Mouse (Mus musculus): ENCODE results near the gene Pate3. TPM values are rescaled to one million over a fixed set of nuclear protein-coding genes. Genes with fewer than 3 reads are reported as not detected.
"Not testable (repeated sequence)": the region's sequence is repeated elsewhere in the genome, so short reads cannot be mapped to it uniquely, and the experiment has no call there.

Gene Pate3
- total RNA-seq (2015; ENCODE audit: low replicate concordance), result not detected in 2 replicates
- total RNA-seq (2017; ENCODE audit: low replicate concordance), result not detected in 2 replicates

DNA sequence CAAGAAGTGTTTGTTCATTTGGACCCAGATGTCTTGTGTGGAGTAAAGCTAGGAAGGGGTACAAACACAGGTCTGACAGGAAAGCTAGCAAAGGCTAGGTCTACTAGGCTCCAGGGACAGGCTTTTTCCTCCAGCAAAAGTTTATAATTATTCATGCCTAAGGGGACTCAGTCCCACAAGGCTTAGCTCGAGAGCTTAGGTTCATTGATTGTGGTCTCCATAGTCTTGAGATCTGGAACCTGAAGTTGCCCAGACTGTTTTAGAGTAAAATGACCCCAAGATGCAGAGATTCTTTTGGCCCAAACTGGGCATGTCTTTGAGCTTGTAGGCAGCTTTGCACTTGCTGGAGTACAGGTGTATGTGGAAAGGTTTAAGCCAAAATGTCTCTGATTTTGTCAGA is at the start of gene Pate3:
TSS of gene Pate3 (minus strand) at position 101 of the 400 bp plus-strand sequence.
- no peak for ATAC-seq (replicated peaks; ENCODE audit: low FRiP score, poor library complexity, severe bottlenecking)

DNA sequence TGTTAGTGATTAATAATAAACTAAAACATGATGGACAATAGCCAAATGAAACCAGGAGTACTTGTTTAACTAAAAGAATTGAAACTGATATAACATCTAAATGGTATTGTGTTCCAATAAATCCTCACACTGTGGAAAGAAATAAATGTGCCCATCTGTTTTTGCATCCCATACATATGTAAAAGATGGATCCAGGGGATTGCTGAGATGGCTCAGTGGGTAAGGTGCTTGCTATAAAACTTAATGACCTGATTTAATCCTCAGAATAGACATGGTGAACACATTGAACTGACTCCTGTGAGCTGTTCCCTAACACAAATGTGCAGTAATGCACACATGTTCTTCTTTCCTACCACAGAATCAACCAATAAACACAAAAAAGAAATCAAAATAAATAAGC is 43.9 kb upstream of the Pate3 start:
- no peak for ATAC-seq (replicated peaks; ENCODE audit: low FRiP score, poor library complexity, severe bottlenecking)

DNA sequence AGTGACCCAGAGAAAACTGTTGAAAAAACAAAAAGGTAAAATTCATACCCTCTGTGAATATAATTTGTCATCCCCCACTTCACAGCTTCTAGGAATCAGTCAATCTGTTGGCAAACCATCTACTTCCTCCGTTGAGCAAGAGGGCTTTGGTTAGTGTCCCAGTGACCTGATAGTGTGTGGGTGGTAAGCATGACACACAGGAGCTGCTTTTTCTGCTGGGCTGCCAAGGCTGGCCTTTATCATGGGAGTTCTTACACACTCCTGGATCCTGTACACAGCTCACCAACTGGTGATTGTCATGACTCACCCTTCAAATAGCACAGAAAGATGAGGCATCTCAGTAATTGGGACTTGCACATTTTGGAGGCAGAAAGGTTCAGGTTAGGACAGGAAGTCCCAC is 39.0 kb upstream of the Pate3 start, which contains the start of gene Pate1:
TSS of gene Pate1 (minus strand) at position 378 of the 400 bp plus-strand sequence.
- ATAC-seq (replicated peaks; ENCODE audit: low FRiP score, poor library complexity, severe bottlenecking), result no peak

DNA sequence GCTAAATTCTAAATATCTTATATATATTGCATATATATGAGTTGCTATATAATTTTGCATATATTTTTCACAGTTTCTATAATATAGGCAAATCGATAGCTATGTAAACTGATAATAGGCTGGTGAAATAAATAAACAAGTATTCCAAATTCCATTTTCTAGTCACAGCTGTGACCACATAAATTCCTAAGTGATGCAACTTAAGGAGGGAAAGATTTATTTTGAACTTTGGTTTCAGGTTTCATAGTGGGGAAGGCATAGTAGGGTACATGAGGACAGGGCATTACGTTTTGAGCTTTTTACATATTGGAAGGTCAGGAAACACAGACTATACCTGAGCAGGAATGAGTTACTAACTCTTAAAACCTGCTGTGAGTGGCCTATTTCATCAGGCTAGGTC is 25.6 kb upstream of the Pate3 start:
- ATAC-seq (replicated peaks; ENCODE audit: low FRiP score, poor library complexity, severe bottlenecking), result no peak

DNA sequence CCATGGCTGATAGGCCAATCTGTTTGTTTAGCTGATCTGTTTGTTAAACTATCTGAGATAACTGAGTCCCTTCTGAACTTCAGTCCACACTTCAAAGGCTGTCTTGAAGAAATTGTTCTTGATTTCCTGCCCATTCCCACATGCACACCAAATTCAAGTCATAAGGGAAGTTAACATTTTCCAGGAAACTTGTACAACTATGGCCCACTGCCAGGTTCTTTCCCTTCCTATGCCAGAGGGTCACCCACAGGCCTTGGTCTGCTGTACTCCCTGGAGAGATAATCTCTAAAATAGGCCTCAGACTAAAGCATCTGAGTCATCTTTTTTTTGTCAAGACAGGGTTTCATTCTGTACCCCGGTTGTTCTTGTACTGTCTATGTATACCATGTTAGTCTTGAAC is 15.0 kb downstream of the Pate3 start:
- ATAC-seq (replicated peaks; ENCODE audit: low FRiP score, poor library complexity, severe bottlenecking), result no peak

DNA sequence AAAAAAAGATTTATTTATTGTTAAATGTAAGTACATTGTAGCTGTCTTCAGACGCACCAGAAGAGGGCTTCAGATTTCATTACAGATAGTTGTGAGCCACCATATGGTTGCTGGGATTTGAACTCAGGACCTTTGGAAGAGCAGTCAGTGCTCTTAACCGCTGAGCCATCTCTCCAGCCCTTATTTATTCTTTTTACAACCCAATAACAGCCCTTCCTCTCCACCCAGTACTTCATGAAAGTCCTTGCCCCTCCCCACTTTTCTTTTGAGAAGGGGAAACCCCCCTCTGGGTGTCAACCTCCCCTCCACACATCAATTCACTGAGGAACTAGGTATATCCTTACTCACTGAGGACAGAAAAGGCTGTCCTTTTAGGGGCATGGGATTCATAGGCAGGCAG is 31.2 kb downstream of the Pate3 start:
- ATAC-seq (replicated peaks; ENCODE audit: low FRiP score, poor library complexity, severe bottlenecking), result not testable (repeated sequence)

DNA sequence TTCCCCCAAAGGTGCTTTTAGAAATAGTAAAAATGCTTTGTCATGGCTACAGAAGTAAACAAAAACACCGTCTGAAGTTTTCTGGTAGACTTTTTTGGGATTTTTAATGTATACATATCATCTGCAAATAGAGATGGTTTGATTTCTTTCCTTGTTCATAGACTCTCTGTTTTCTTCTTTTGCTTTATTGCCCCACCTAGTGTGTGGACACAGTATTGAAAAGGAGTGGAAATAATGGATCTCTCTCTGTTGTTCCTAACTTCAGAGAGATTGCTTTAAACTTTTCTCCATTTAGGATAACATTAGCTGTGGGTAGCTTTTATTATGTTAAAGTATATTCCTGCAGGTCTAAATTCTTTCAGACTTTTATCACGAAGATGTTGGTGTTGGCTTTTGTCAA is 34.0 kb downstream of the Pate3 start:
- no peak for ATAC-seq (replicated peaks; ENCODE audit: low FRiP score, poor library complexity, severe bottlenecking)

DNA sequence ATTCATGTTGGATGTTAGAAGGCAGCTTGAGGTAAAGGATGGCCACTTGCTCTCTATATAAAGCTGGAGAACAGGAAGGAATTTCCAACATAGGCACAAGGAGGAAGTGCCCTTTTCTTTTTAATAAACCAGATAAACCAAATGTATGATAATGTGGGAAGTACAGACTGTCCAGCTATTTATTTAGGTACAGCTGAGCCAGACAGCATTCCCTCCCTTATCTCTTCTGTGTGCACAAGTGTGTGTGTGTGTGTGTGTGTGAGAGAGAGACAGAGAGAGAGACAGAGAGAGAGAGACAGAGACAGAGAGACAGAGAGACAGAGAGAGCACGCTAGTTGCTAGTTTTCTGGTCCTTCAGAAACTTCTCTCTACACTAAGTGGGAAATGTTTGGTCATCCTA is 36.2 kb downstream of the Pate3 start, which contains the start of gene Pate4:
TSS of gene Pate4 (minus strand) at position 101 of the 400 bp plus-strand sequence.
- ATAC-seq (replicated peaks; ENCODE audit: low FRiP score, poor library complexity, severe bottlenecking), result no peak

DNA sequence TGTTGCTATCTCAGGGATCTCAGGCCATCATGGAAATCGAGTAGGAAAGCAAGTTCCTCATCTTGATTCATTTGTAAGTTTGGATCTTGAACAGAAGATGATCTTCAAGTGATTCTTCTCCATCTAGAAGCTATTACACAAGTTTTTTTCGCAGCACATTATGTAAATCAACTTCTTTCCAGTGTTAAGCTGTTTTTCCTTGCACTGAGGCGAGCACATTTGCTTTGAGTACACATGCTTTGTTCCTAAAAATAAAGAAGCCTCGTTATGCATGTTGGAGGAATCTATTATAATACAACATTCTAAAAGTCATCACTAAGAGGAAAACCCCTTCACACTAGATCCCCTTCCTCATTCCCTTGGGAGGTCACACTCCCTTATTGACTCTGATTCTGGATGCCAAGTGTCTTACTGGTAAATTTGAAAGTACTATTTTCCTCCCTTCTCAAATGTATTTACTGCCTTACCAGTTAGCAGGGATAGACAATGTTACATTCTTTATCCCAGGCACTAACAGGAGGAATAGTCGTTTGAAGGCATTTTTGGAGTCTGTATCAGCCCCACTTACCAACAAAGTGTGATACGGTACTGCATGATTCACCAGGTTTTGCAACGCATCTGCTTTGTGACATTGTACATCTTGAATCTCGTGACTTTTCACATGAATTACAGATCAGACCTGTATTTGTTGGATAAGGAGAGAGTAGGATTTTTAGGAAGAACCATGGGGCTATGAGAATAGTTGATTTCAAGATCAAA is 40.2 kb downstream of the Pate3 start:
- no peak for ATAC-seq (replicated peaks; ENCODE audit: low FRiP score, poor library complexity, severe bottlenecking)

Other genes with a start within 250 kb of the Pate3 start
- gene Cdon, start 227.1 kb downstream of the Pate3 start, total RNA-seq (2015; ENCODE audit: low replicate concordance), result not detected in 2 replicates
- 1.1 TPM in 1 of 2 replicates, not detected in the other for gene Cdon, start 227.1 kb downstream of the Pate3 start, total RNA-seq (2017; ENCODE audit: low replicate concordance)
- not detected in 2 replicates for gene Gm1113, start 129.9 kb downstream of the Pate3 start, total RNA-seq (2015; ENCODE audit: low replicate concordance)
- not detected in 2 replicates for gene Gm1113, start 129.9 kb downstream of the Pate3 start, total RNA-seq (2017; ENCODE audit: low replicate concordance)
- gene Ddx25, start 89.7 kb downstream of the Pate3 start, total RNA-seq (2015; ENCODE audit: low replicate concordance), result under 0.01 TPM in 1 of 2 replicates, not detected in the other
- 0.23 TPM in 1 of 2 replicates, not detected in the other for gene Ddx25, start 89.7 kb downstream of the Pate3 start, total RNA-seq (2017; ENCODE audit: low replicate concordance)
- 7.9 and 10.1 TPM in 2 replicates for gene Pus3, start 89.6 kb downstream of the Pate3 start, total RNA-seq (2015; ENCODE audit: low replicate concordance)
- gene Pus3, start 89.6 kb downstream of the Pate3 start, total RNA-seq (2017; ENCODE audit: low replicate concordance), result 4.1 and 8.5 TPM in 2 replicates
- gene Pate2, start 77.9 kb downstream of the Pate3 start, total RNA-seq (2015; ENCODE audit: low replicate concordance), result not detected in 2 replicates
- gene Pate2, start 77.9 kb downstream of the Pate3 start, total RNA-seq (2017; ENCODE audit: low replicate concordance), result 0.53 and 3.1 TPM in 2 replicates
- gene Hyls1, start 77.8 kb downstream of the Pate3 start, total RNA-seq (2015; ENCODE audit: low replicate concordance), result 30.6 and 41.8 TPM in 2 replicates
- gene Hyls1, start 77.8 kb downstream of the Pate3 start, total RNA-seq (2017; ENCODE audit: low replicate concordance), result 28.7 and 37.7 TPM in 2 replicates
- not detected in 2 replicates for gene Pate4, start 36.3 kb downstream of the Pate3 start, total RNA-seq (2015; ENCODE audit: low replicate concordance)
- not detected in 2 replicates for gene Pate4, start 36.3 kb downstream of the Pate3 start, total RNA-seq (2017; ENCODE audit: low replicate concordance)
- not detected in 2 replicates for gene Pate1, start 39.2 kb upstream of the Pate3 start, total RNA-seq (2015; ENCODE audit: low replicate concordance)
- not detected in 2 replicates for gene Pate1, start 39.2 kb upstream of the Pate3 start, total RNA-seq (2017; ENCODE audit: low replicate concordance)
- not detected in 2 replicates for gene Gm17677, start 92.8 kb upstream of the Pate3 start, total RNA-seq (2015; ENCODE audit: low replicate concordance)
- gene Gm17677, start 92.8 kb upstream of the Pate3 start, total RNA-seq (2017; ENCODE audit: low replicate concordance), result not detected in 2 replicates
- not detected in 2 replicates for gene Gm17727, start 129.9 kb upstream of the Pate3 start, total RNA-seq (2015; ENCODE audit: low replicate concordance)
- gene Gm17727, start 129.9 kb upstream of the Pate3 start, total RNA-seq (2017; ENCODE audit: low replicate concordance), result not detected in 2 replicates
- not detected in 2 replicates for gene Gm27235, start 141.9 kb upstream of the Pate3 start, total RNA-seq (2015; ENCODE audit: low replicate concordance)
- not detected in 2 replicates for gene Gm27235, start 141.9 kb upstream of the Pate3 start, total RNA-seq (2017; ENCODE audit: low replicate concordance)
- not detected in 2 replicates for gene D730048I06Rik, start 141.9 kb upstream of the Pate3 start, total RNA-seq (2015; ENCODE audit: low replicate concordance)
- not detected in 2 replicates for gene D730048I06Rik, start 141.9 kb upstream of the Pate3 start, total RNA-seq (2017; ENCODE audit: low replicate concordance)
- not detected in 2 replicates for gene 9230110F15Rik, start 195.9 kb upstream of the Pate3 start, total RNA-seq (2015; ENCODE audit: low replicate concordance)
- not detected in 2 replicates for gene 9230110F15Rik, start 195.9 kb upstream of the Pate3 start, total RNA-seq (2017; ENCODE audit: low replicate concordance)